Mouse (Mus musculus): ENCODE results near the gene Snx32. TPM values are rescaled to one million over a fixed set of nuclear protein-coding genes. Genes with fewer than 3 reads are reported as not detected.

The Snx32 gene
- polyA plus RNA-seq (2017; shearing (Covaris generic)), result 10 to 100 TPM; 17.2 to 20.0 TPM

GRCm38 (mm10) chr19:5510031-5511026 lies at the start of gene Snx32:
TSS of gene Snx32 (minus strand) at chr19:5510538.

GRCm38 (mm10) chr19:5503687-5504086 lies 6.7 kb downstream of the Snx32 start, which contains the start of gene 1700020D05Rik:
TSS of gene 1700020D05Rik (minus strand) at chr19:5503787.

GRCm38 (mm10) chr19:5490313-5490897 lies 19.9 kb downstream of the Snx32 start, which contains the start of gene Cfl1:
TSS of gene Cfl1 (plus strand) at chr19:5490455.

GRCm38 (mm10) chr19:5487768-5488550 lies 22.4 kb downstream of the Snx32 start, which contains the start of gene Mus81:
TSS of gene Mus81 (minus strand) at chr19:5488402.

GRCm38 (mm10) chr19:5473720-5474119 lies 36.6 kb downstream of the Snx32 start, which contains the start of gene Efemp2:
TSS of gene Efemp2 (plus strand) at chr19:5473954.

GRCm38 (mm10) chr19:5468374-5468773 lies 42.0 kb downstream of the Snx32 start, which contains the start of gene Ctsw:
TSS of gene Ctsw (minus strand) at chr19:5468507.

GRCm38 (mm10) chr19:5460465-5460911 lies 49.9 kb downstream of the Snx32 start, which contains the start of gene Fibp:
TSS of gene Fibp (plus strand) at chr19:5460615.

GRCm38 (mm10) chr19:5457746-5458442 lies 52.4 kb downstream of the Snx32 start, which contains the start of gene Ccdc85b:
TSS of gene Ccdc85b (minus strand) at chr19:5457894.

GRCm38 (mm10) chr19:5447515-5448353 lies 62.6 kb downstream of the Snx32 start, which contains the start of gene Fosl1:
TSS of gene Fosl1 (plus strand) at chr19:5447547.

Other genes starting within 250 kb of the Snx32 start
- 100 to 1,000 TPM; 106 to 118 TPM for gene Pacs1, start 237.4 kb downstream of the Snx32 start, polyA plus RNA-seq (2017; shearing (Covaris generic))
- 100 to 1,000 TPM; 329 to 399 TPM for gene Sf3b2, start 215.1 kb downstream of the Snx32 start, polyA plus RNA-seq (2017; shearing (Covaris generic))
- under 1 TPM; 0.23 to 0.51 TPM for gene Gal3st3, start 212.2 kb downstream of the Snx32 start, polyA plus RNA-seq (2017; shearing (Covaris generic))
- not detected for gene Catsper1, start 174.8 kb downstream of the Snx32 start, polyA plus RNA-seq (2017; shearing (Covaris generic))
- 1 to 10 TPM; 1.8 to 3.6 TPM for gene Cst6, start 161.0 kb downstream of the Snx32 start, polyA plus RNA-seq (2017; shearing (Covaris generic))
- 10 to 100 TPM; 54.9 to 70.9 TPM for gene Eif1ad, start 143.8 kb downstream of the Snx32 start, polyA plus RNA-seq (2017; shearing (Covaris generic))
- gene Banf1, start 143.4 kb downstream of the Snx32 start, polyA plus RNA-seq (2017; shearing (Covaris generic)), result 100 to 1,000 TPM; 233 to 287 TPM
- 100 to 1,000 TPM; 200 to 224 TPM for gene Sart1, start 121.8 kb downstream of the Snx32 start, polyA plus RNA-seq (2017; shearing (Covaris generic))
- gene Tsga10ip, start 108.0 kb downstream of the Snx32 start, polyA plus RNA-seq (2017; shearing (Covaris generic)), result under 1 TPM; 0.61 to 0.80 TPM
- 100 to 1,000 TPM; 196 to 206 TPM for gene Drap1, start 85.6 kb downstream of the Snx32 start, polyA plus RNA-seq (2017; shearing (Covaris generic))
- 10 to 100 TPM; 27.7 to 34.4 TPM for gene AI837181, start 85.4 kb downstream of the Snx32 start, polyA plus RNA-seq (2017; shearing (Covaris generic))
- gene Fosl1, start 63.0 kb downstream of the Snx32 start, polyA plus RNA-seq (2017; shearing (Covaris generic)), result 1 to 10 TPM in 1 of 2 experiments, not detected in 1; 2.1 TPM
- gene Ccdc85b, start 52.6 kb downstream of the Snx32 start, polyA plus RNA-seq (2017; shearing (Covaris generic)), result 10 to 100 TPM; 11.6 to 13.7 TPM
- 100 to 1,000 TPM; 133 to 135 TPM for gene Fibp, start 49.9 kb downstream of the Snx32 start, polyA plus RNA-seq (2017; shearing (Covaris generic))
- 100 to 1,000 TPM; 127 to 211 TPM for gene Ctsw, start 42.0 kb downstream of the Snx32 start, polyA plus RNA-seq (2017; shearing (Covaris generic))
- gene Efemp2, start 36.6 kb downstream of the Snx32 start, polyA plus RNA-seq (2017; shearing (Covaris generic)), result 1 to 10 TPM; 1.1 to 2.2 TPM
- gene Mus81, start 22.1 kb downstream of the Snx32 start, polyA plus RNA-seq (2017; shearing (Covaris generic)), result 10 to 100 TPM; 57.6 to 65.5 TPM
- 1,000 to 10,000 TPM; 3,119 to 3,710 TPM for gene Cfl1, start 20.1 kb downstream of the Snx32 start, polyA plus RNA-seq (2017; shearing (Covaris generic))
- under 1 TPM; 0.25 to 0.28 TPM for gene 1700020D05Rik, start 6.8 kb downstream of the Snx32 start, polyA plus RNA-seq (2017; shearing (Covaris generic))
- gene Ovol1, start 50.1 kb upstream of the Snx32 start, polyA plus RNA-seq (2017; shearing (Covaris generic)), result 1 to 10 TPM in 1 of 2 experiments, under 1 TPM in 1; 0.20 to 4.2 TPM
- 10 to 100 TPM; 16.0 to 19.1 TPM for gene Ap5b1, start 57.5 kb upstream of the Snx32 start, polyA plus RNA-seq (2017; shearing (Covaris generic))
- 100 to 1,000 TPM; 142 to 162 TPM for gene Rnaseh2c, start 91.3 kb upstream of the Snx32 start, polyA plus RNA-seq (2017; shearing (Covaris generic))
- gene Kat5, start 99.7 kb upstream of the Snx32 start, polyA plus RNA-seq (2017; shearing (Covaris generic)), result 10 to 100 TPM; 45.4 to 62.9 TPM
- gene Rela, start 126.9 kb upstream of the Snx32 start, polyA plus RNA-seq (2017; shearing (Covaris generic)), result 100 to 1,000 TPM; 169 to 173 TPM
- gene Sipa1, start 153.2 kb upstream of the Snx32 start, polyA plus RNA-seq (2017; shearing (Covaris generic)), result 100 to 1,000 TPM; 213 to 259 TPM
- gene Map3k11, start 178.2 kb upstream of the Snx32 start, polyA plus RNA-seq (2017; shearing (Covaris generic)), result 10 to 100 TPM; 65.0 to 66.0 TPM
- gene Pcnx3, start 178.4 kb upstream of the Snx32 start, polyA plus RNA-seq (2017; shearing (Covaris generic)), result 10 to 100 TPM; 44.8 to 55.5 TPM
- 1 to 10 TPM; 1.9 to 6.6 TPM for gene Kcnk7, start 193.8 kb upstream of the Snx32 start, polyA plus RNA-seq (2017; shearing (Covaris generic))
- 10 to 100 TPM; 45.5 to 55.4 TPM for gene Ehbp1l1, start 215.8 kb upstream of the Snx32 start, polyA plus RNA-seq (2017; shearing (Covaris generic))
- 100 to 1,000 TPM in 1 of 2 experiments, 10 to 100 TPM in 1; 97.2 to 103 TPM for gene Fam89b, start 219.1 kb upstream of the Snx32 start, polyA plus RNA-seq (2017; shearing (Covaris generic))
- under 1 TPM; 0.40 to 0.59 TPM for gene Ltbp3, start 230.4 kb upstream of the Snx32 start, polyA plus RNA-seq (2017; shearing (Covaris generic))

All from inflammation-experienced regulatory T-cells (primary cell).